Mouse (Mus musculus): ENCODE data around the gene Fxyd7.
A peak's percentile ranks its signal among the peaks of the same experiment; 100 is the strongest.

Gene Fxyd7

GRCm38 (mm10) chr7:31012971-31013370 is 38.3 kb downstream of the Fxyd7 start:
- DNase-seq (ENCODE audit: low read depth in 1 of 2, low spot score in 2 of 2): no peak

GRCm38 (mm10) chr7:31008889-31009288 is 42.4 kb downstream of the Fxyd7 start:
- DNase-seq (ENCODE audit: low read depth in 1 of 2, low spot score in 2 of 2): no peak

GRCm38 (mm10) chr7:31008175-31008574 is 43.1 kb downstream of the Fxyd7 start:
- DNase-seq (ENCODE audit: low read depth in 1 of 2, low spot score in 2 of 2): peak in 1 of 2 experiments; percentile 16

- no peak for DNase-seq (ENCODE audit: low read depth in 1 of 2, low spot score in 2 of 2)
Measured at GRCm38 (mm10) chr7:31007775-31008174, 43.5 kb downstream of the Fxyd7 start.

- peak; percentile 60 to 65 for DNase-seq (ENCODE audit: low read depth in 1 of 2, low spot score in 2 of 2)
Measured at GRCm38 (mm10) chr7:31002650-31003049, 48.6 kb downstream of the Fxyd7 start.

GRCm38 (mm10) chr7:31000505-31001020 is 50.7 kb downstream of the Fxyd7 start:
- peak; percentile 11 to 30 for DNase-seq (ENCODE audit: low read depth in 1 of 2, low spot score in 2 of 2)

- no peak for DNase-seq (ENCODE audit: low read depth in 1 of 2, low spot score in 2 of 2)
Measured at GRCm38 (mm10) chr7:30996491-30996890, 54.8 kb downstream of the Fxyd7 start.

- no peak for DNase-seq (ENCODE audit: low read depth in 1 of 2, low spot score in 2 of 2)
Measured at GRCm38 (mm10) chr7:30993986-30994385, 57.3 kb downstream of the Fxyd7 start.
